Mouse (Mus musculus): Measurements from ENCODE around the gene Olfr398.

The Olfr398 gene

DNA sequence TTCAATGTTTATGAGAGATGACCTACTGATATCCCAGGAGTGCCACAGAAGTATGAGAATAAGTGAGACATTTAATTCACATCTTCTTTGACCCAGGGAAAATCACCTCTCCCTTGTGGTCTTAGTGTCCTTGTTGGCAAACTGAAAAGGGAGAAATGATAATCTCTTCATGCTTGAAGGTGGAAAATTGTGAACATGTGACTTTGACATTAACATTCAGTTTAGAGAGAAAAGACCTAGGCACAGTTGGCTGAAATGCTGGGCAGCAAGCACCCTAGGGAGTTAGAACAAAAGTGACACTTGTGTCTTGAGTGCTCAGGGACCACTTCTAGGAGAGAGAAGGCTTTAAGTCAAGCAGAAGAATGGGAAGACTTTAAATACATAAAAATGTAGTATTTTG lies at the start of gene Olfr398:
Gene Olfr398, minus strand, starts transcription at position 101 of the 400 bp plus-strand sequence.
- no peak for DNase-seq (ENCODE audit: low read depth, low spot score)

DNA sequence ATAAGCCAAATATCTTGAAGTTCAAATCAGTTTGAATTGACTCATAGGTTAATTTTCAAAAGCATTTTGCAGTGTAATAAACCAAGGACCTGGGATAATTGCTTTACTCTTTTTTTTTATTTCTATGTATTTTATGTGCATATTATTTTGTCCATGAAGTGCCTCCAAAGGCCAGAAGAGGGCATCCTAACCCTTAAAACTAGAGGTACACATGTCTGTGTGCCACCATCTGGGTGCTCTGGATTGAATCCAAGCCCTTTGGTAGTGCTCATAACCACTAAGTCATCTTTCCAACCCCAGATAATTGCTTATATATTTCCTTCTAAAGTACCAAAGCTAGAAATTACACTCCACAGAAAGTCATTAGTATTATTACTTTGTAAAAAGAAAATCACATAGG lies 2.9 kb upstream of the Olfr398 start:
- DNase-seq (ENCODE audit: low read depth, low spot score): no peak

DNA sequence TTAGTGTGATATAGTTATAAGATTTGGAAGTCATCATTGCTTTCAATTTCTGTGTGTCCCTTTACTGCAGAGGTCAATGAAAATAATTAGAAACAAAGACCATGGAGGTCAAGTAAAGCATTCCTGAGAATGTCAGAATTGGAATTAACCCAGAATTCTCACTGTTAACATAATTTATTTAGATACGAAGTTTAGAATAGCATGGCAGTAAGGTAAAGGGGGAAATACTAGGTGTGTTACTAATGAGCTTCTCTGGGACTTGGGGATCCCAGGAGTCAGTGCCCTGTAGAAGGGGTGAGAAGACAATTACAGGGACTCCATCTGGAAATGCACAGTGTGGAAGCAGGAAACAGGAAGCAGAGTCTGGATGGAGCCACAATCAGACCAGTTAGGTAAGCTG lies 29.7 kb downstream of the Olfr398 start, which contains the start of gene Olfr397:
Gene Olfr397, plus strand, starts transcription at position 301 of the 400 bp plus-strand sequence.
- DNase-seq (ENCODE audit: low read depth, low spot score): no peak

DNA sequence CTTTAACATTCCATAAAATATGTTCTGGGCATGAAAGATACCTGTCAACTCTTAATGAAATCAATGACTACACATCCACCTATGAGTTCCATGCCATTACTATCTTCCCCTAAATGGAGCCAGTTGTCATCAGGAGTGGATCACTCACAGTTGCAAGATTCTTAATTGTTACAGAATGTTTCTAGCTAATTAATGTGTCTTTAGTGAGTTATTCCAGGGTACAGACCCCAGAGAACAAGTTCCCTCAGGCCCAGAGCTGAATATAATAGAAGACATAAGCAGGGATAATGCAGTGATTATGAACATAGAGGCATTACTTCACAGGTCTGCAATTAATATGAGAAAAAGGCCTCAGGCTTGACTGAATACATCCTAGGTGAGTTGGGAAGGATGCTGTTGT lies 53.8 kb downstream of the Olfr398 start, which contains the start of gene Olfr23:
Gene Olfr23, plus strand, starts transcription at position 301 of the 400 bp plus-strand sequence.
- DNase-seq (ENCODE audit: low read depth, low spot score): no peak

All from mesoderm, embryonic 11.5 days (tissue).